Mouse (Mus musculus) layer of hippocampus, adult 11-12 months (tissue): ENCODE data around the gene Trim21.
A peak's percentile ranks its signal among the peaks of the same experiment; 100 is the strongest.

Experiments used
- DNase-seq: peaks from one replicate; pipeline ENCODE4 v3.0.0; 2022; ENCODE audit warnings: low spot score

Trim21 gene

GRCm38 (mm10) chr7:102564999-102565997, at the start of gene Trim21:
Gene Trim21 (minus strand): TSS chr7:102565486.
- peak; percentile 68 for DNase-seq

DNA sequence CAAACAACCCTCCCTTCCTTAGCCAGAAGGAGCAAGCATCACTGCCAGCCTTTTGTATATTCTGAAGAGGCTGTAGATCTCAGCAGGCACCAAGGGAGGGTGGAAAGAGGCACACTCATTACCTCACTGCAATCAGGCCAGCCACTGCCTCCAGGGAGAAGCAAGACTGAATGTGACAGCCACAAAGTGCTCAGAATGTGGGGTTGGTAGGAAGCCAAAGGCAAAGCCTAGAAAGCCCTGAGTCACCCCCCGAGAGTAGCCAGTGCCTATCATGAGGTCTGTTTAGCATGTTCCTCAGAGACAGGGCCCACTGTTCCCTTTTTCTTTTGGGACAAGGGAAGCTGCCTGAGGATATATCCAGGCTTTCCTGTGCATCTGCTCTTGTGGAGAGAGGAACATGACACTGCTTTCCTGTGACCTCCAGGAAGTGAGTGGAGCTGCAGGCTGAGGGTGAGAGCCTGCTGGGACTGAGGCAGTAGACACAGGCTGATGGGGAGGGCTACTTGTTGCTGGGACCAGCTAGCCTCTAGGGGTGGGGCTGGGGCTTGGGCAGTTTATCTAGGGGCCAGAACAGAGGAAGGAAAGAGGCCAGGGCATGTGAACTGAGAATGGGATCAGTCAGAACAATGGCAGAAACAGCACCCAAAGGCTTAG, 32.2 kb upstream of the Trim21 start, which contains the start of gene Olfr552:
Gene Olfr552 (plus strand): TSS at position 393 of the 654 bp plus-strand sequence.
- no peak for DNase-seq

GRCm38 (mm10) chr7:102591786-102592185, 26.5 kb upstream of the Trim21 start, which contains the start of gene Olfr551:
Gene Olfr551 (minus strand): TSS chr7:102591886.
- no peak for DNase-seq

- no peak for DNase-seq
Measured at GRCm38 (mm10) chr7:102575998-102576397, 10.7 kb upstream of the Trim21 start.

GRCm38 (mm10) chr7:102573174-102573830, 8.0 kb upstream of the Trim21 start:
- no peak for DNase-seq

DNA sequence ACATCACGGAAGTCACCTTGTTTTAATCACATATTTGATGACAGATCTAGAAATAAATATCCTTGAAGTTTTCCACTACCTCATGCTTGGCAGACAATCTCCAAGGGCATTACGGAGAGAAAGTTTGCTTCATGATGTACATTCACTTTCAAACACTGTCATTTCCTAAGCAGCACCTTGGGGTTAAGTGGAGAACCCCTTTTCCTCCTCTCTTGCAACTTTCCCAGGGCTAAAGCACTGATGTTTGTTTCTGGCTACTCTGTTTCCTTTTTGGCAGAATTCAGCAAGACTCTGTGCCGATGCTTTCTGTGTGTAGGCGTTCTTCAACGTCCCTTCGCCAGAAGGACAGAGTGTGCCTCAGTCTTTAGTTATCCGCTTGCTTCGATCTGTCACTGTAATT, 5.9 kb upstream of the Trim21 start, which contains the start of gene Olfr550:
Gene Olfr550 (plus strand): TSS at position 301 of the 400 bp plus-strand sequence.
- DNase-seq: no peak

- no peak for DNase-seq
Measured at GRCm38 (mm10) chr7:102566219-102566618, 933 bp upstream of the Trim21 start.

GRCm38 (mm10) chr7:102553279-102553678, 12.0 kb downstream of the Trim21 start:
- DNase-seq: no peak

- DNase-seq: no peak
Measured at GRCm38 (mm10) chr7:102549570-102549969, 15.7 kb downstream of the Trim21 start, which contains the start of gene Olfr549. Gene Olfr549 (plus strand): TSS chr7:102549870.

DNA sequence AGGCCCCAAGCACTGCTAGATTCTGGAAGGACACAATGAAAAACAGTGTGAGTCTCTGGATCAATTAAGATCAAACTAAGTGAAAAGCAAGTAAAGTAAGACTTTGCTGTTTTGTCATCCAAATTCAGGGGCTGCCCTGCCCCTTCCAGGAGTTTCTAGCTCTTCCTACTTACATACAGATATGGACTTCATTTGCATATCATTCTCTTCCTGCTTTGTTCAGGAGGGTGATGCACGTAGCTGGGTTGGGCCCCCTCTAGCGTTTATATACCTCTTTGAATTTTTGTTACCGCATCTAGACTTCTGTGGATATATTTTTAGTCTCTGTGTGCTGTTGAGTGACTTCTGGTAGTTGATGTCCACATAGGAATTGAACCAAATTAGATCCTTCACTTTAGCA, 24.0 kb downstream of the Trim21 start:
- no peak for DNase-seq

- no peak for DNase-seq
Measured at GRCm38 (mm10) chr7:102540596-102540995, 24.7 kb downstream of the Trim21 start, which contains the start of gene Olfr548-ps1. Gene Olfr548-ps1 (plus strand): TSS chr7:102540896.

DNA sequence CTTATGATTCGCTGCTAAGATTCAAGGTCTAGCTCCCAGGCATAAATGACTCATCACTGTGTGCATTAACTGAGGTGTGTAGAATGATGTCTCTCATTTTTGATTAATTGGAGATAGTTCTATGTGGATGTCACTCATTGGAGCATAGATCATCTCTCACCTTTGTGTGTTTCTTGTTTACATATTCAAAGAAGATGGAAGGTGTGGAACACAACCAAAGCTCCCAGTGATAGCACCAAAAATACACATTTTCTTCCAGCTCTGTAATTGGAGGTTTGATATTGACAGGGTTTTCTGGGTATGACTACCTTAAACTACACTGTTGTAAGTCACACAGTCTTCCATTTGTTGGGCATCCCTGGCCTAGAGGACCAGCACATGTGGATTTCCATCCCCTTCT, 30.8 kb downstream of the Trim21 start, which contains the start of gene Olfr547:
Gene Olfr547 (plus strand): TSS at position 301 of the 400 bp plus-strand sequence.
- no peak for DNase-seq

- DNase-seq: no peak
Measured at GRCm38 (mm10) chr7:102529052-102529451, 36.2 kb downstream of the Trim21 start.

DNA sequence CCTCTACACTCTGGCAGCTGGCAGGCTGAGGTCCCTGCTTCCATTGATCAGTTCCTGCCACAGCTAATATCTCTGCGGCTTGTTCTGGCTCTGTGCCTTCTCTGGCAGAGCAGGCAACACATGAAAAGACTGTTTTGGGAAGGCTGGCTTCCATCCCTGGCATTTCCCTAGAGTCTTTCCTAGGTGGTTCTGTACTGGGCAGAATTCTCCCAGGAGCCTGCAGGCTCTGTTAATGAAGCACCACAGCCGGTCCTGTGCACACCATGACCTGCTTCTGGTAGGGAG, 48.3 kb downstream of the Trim21 start:
- DNase-seq: no peak

DNA sequence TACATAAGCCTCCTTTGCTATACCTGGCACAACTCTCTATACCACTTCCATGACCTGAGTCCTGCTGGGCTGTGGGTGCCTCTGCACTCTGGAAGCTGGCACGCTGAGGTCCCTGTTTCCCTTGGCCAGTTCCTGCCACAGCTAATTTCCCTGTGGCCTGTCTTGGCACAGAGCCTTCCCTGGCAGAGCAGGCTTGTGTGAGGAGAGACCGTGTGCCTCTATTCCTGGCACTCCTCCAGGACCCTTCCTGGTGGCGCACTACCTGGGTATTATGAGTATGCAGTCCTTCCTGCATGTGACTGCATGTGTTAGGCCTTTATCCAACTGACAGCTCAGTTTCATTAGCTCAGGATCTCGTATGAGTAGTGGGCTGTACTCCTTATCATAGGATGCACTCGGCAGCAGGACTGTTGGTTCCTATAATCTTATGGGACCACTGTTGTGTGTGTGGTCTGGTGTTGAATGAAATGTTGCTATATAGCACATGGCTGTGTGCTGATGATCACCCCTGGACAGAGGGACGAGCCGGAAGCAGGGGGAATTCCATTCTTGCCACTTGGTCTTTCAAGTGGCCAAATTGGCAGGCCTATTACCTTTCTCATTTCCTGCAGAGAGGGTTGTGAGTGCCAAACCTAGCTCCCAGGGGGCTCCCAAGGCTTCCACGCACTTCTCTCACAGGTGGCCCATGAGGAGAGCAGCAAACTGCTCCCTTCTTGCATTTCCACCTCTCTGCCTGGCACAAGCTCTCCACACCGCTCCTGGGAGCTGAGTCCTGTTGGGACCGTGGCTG, 48.8 kb downstream of the Trim21 start:
- DNase-seq: no peak

DNA sequence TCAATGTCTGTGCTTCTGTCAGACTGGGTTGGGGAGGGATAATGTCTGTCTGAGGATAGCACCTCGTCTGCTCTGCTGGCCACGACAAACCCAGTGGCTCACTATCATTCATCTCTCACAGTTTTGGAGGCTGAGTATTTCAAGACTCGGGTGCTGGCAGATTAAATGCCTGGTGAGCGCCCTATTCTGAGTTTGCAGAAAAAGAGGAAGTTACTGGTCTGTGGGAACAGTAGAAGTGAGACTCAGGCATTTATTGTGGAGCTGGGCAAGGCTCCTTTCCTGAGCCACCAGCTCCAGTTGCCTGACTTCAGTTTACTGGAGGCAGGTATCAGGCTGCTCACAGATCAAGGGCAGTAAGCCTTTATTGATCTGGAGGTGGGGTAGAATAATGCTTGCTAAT, 51.1 kb downstream of the Trim21 start:
- DNase-seq: no peak

GRCm38 (mm10) chr7:102512814-102513435, 52.4 kb downstream of the Trim21 start:
- peak; percentile 86 for DNase-seq

DNA sequence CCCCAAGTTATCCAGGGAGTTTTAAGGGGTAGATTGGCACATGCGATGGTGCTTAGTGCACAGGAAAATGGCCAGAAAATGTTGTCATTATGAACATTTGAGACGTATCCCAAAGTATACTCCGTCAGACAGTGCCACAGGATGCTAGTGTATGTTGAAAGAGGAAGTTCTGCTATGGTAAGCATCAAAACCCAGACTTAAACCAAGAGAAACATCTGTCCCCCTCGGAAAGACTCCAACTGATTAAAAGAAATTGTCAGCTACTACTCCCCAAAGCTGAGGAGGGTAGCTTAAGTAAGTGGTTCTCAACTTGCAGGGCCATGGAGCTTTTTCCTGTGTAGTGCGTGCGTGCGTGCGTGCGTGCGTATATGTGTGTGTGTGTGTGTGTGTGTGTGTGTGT, 53.4 kb downstream of the Trim21 start:
- DNase-seq: no peak

GRCm38 (mm10) chr7:102509726-102510125, 55.6 kb downstream of the Trim21 start:
- DNase-seq: no peak

GRCm38 (mm10) chr7:102508666-102509065, 56.6 kb downstream of the Trim21 start:
- no peak for DNase-seq

- DNase-seq: no peak
Measured at GRCm38 (mm10) chr7:102508066-102508465, 57.2 kb downstream of the Trim21 start.
